In the genomic region with DNA sequence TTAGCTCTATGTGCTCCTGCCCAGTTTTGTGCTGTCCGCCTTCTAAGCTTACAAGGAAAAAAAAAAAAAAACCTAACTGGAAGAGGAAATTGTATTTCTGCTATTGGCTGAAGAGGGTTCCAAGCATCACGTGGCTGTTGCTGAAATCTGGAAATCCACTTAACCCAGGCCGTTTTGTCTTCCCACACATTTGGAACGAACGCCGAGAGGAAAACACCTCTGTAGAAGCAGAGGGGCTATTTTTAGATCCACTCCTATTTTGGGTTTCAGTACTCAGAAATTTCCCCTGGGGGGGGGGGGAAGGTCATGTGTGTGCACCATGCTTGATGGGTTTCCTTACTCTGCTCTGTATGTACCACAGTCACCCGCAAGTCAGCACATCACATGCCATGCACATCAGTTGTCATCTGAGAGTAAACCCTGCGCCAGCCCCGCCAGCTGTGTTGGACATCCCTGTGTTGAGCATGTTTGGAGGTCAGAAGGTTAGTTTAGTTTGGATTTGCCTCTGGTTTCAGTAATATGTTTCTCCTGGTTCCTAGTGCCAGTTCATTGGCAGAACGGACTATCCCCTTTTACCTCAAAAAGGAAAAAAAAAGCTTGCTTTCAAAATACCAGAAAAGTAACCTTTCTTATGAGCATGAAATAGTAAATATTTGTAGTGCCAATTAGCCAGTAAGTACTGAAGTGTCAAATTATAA, we compare ENCODE assay signal across 1 mouse cellular context.
A peak's percentile ranks its signal among the peaks of the same experiment; 100 is the strongest.
TF ChIP-seq lines count a peak whose summit lies in the region.

No protein-coding gene starts in this region.

TF ChIP-seq in CH12.LX, 34 proteins besides CTCF, POLR2A, EP300 and RAD21 (continued from another document):
- TF ChIP-seq ELF1 (IDR thresholded peaks at IDR 0.05; ENCODE audit: low read depth, low read length) (no peak; the same call in 1 of the 2 replicates), MYC (IDR thresholded peaks at IDR 0.05; ENCODE audit: low read depth, low read length) (peak; percentile 83), RCOR1 (conservative IDR thresholded peaks at IDR 0.05; ENCODE audit: low read depth, low read length) (0 out of 2 replicates have a peak, but pooled peaks have one; percentile 54), HCFC1 (IDR thresholded peaks at IDR 0.05; ENCODE audit: low read depth, low read length) (peak; percentile 19), E2F4 (IDR thresholded peaks at IDR 0.05; ENCODE audit: insufficient replicate concordance, low read depth, low read length) (0 out of 2 replicates have a peak, but pooled peaks have one; percentile 37), PAX5 (IDR thresholded peaks at IDR 0.05; ENCODE audit: low read length) (no peak), ZNF384 (IDR thresholded peaks at IDR 0.05; ENCODE audit: low read depth, low read length) (peak; percentile 91), ZMIZ1 (IDR thresholded peaks at IDR 0.05; ENCODE audit: low read depth, low read length) (no peak), JUND (conservative IDR thresholded peaks at IDR 0.05; ENCODE audit: low read depth, low read length) (no peak), UBTF (IDR thresholded peaks at IDR 0.05; ENCODE audit: low read depth, low read length) (no peak), GABPA (IDR thresholded peaks at IDR 0.05; ENCODE audit: insufficient replicate concordance, low read depth, low read length) (no peak), ETS1 (conservative IDR thresholded peaks at IDR 0.05; ENCODE audit: low read depth, low read length) (peak; percentile 98), TBP (conservative IDR thresholded peaks at IDR 0.05; ENCODE audit: low read depth, low read length) (no peak)
TF ChIP-seq in CH12.LX: peak in this region for 17.
